Mouse (Mus musculus): ENCODE data around the gene Rad21l.

DNA sequence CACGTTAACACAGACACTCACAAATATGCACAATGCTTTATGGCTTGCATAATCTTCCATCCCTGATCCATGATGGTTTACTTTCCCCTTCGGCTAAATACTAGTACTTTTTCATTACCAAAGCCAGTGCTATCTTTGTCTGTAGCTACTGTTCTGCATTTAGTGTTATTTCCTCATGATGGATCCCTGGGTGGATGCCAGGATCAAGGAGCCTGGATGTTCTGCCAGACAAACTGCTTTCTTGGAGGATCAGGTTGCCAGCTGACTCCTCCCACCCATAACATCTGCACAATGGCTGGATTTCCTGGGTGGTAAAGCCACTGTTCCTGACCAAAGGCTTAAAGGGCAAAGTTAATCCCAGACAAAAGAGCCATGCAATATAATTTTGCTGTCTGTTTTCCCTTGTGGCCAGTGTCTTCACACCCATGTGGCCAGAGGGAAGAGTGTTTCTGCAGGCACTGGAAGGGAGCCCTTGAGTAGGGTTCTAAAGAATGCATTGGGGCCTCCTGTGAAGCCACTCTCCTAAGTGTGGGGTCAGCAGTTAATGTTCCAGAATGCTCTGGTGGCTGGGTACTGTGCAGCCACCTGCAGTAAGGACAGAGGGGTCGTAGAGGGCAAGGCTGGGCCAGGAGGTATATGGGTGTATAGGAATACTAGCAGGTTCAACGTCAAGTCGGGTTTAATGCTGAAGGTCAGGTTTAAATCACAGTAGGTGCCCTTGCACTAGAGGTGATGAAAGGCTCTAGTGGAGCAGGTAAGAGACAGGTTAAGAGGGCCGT lies 51.6 kb downstream of the Rad21l start:
- TF ChIP-seq USF1 (IDR thresholded peaks at IDR 0.05; ENCODE audit: low read depth) (no peak), POLR2AphosphoS2 (IDR thresholded peaks at IDR 0.05; ENCODE audit: insufficient read length, low read depth) (no peak), POLR2A (IDR thresholded peaks at IDR 0.05; ENCODE audit: insufficient read length, low read depth) (no peak), MAX (IDR thresholded peaks at IDR 0.05; ENCODE audit: low read depth) (no peak), CEBPB (IDR thresholded peaks at IDR 0.05; ENCODE audit: insufficient read depth, poor library complexity, severe bottlenecking) (no peak), E2F4 (IDR thresholded peaks at IDR 0.05; ENCODE audit: insufficient read depth) (no peak), TCF12 (IDR thresholded peaks at IDR 0.05; ENCODE audit: insufficient read depth, poor library complexity, severe bottlenecking) (no peak), TCF3 (IDR thresholded peaks at IDR 0.05; ENCODE audit: insufficient read length, low read depth) (no peak), MYOD1 (IDR thresholded peaks at IDR 0.05; ENCODE audit: control insufficient read depth in 1 of 3, insufficient read length in 2 of 3, low read depth in 2 of 3) (no peak), REST (IDR thresholded peaks at IDR 0.05; ENCODE audit: insufficient read depth, insufficient read length) (no peak), SRF (IDR thresholded peaks at IDR 0.05; ENCODE audit: control insufficient read depth, insufficient read length, low read depth) (no peak)
